Mouse (Mus musculus) embryo, embryonic 10 days (tissue): ENCODE measurements around the gene Rfc2.
A peak's percentile ranks its signal among the peaks of the same experiment; 100 is the strongest.
"Not testable (repeated sequence)": the region's sequence is repeated elsewhere in the genome, so short reads cannot be mapped to it uniquely, and the experiment has no call there.

Source experiments
- DNase-seq: peaks from one replicate; pipeline ENCODE4 v3.0.0-alpha.2; 2015; ENCODE audit warnings: low spot score

The Rfc2 gene

DNA sequence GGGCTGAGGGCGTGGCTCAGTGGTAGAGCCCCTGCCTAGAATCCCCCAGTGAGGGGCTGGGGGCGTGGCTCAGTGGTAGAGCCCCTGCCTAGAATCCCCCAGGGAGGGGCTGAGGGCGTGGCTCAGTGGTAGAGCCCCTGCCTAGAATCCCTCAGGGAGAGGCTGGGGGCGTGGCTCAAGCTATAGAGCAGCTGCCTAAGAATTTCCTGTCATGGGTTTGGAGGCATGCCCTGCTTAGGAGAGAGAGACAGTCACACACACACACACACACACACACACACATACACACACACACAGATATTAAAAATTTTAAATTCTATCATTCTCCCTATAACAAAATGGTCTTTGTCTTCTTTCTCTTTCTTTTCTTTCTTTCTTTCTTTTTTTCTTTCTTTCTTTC lies 67.8 kb downstream of the Rfc2 start:
- not testable (repeated sequence) for DNase-seq

DNA sequence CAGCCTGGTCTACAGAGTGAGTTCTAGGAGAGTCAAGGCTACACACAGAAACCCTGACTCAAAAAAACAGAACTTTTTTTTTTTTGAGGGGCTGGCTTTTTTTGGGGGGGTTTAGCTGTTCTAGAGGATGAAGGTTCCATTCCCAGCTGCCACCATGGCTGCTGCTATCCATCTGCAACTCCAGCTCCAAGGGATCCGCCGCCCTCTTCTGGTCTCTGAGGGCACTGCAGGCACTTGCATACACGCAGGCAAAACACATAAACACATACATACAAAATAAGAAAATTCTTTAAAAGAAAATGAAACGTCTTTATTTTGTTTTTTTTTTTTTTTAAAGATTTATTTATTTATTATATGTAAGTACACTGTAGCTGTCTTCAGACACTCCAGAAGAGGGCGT lies 69.8 kb downstream of the Rfc2 start:
- peak; percentile 58 for DNase-seq
